Mouse (Mus musculus): ENCODE data around the gene Smarca4.
A peak's percentile ranks its signal among the peaks of the same experiment; 100 is the strongest.
"Not testable (repeated sequence)": the region's sequence is repeated elsewhere in the genome, so short reads cannot be mapped to it uniquely, and the experiment has no call there.

Gene Smarca4

GRCm38 (mm10) chr9:21662034-21662433, 46.1 kb downstream of the Smarca4 start:
- DNase-seq (ENCODE audit: low read depth, low spot score), result no peak

- DNase-seq (ENCODE audit: low read depth, low spot score), result no peak
Measured at GRCm38 (mm10) chr9:21668946-21669345, 53.0 kb downstream of the Smarca4 start.

GRCm38 (mm10) chr9:21670354-21670753, 54.4 kb downstream of the Smarca4 start:
- no peak for DNase-seq (ENCODE audit: low read depth, low spot score)

GRCm38 (mm10) chr9:21671753-21672152, 55.8 kb downstream of the Smarca4 start:
- no peak for DNase-seq (ENCODE audit: low read depth, low spot score)

- DNase-seq (ENCODE audit: low read depth, low spot score), result no peak
Measured at GRCm38 (mm10) chr9:21677706-21678105, 61.7 kb downstream of the Smarca4 start.

- DNase-seq (ENCODE audit: low read depth, low spot score), result no peak
Measured at GRCm38 (mm10) chr9:21680448-21680847, 64.5 kb downstream of the Smarca4 start.

- DNase-seq (ENCODE audit: low read depth, low spot score), result peak; percentile 30
Measured at GRCm38 (mm10) chr9:21682827-21683226, 66.9 kb downstream of the Smarca4 start.

GRCm38 (mm10) chr9:21683897-21684296, 67.9 kb downstream of the Smarca4 start:
- no peak for DNase-seq (ENCODE audit: low read depth, low spot score)

- no peak for DNase-seq (ENCODE audit: low read depth, low spot score)
Measured at GRCm38 (mm10) chr9:21688554-21688953, 72.6 kb downstream of the Smarca4 start.

GRCm38 (mm10) chr9:21690031-21690430, 74.1 kb downstream of the Smarca4 start:
- no peak for DNase-seq (ENCODE audit: low read depth, low spot score)

- peak; percentile 28 for DNase-seq (ENCODE audit: low read depth, low spot score)
Measured at GRCm38 (mm10) chr9:21691862-21692261, 75.9 kb downstream of the Smarca4 start.

GRCm38 (mm10) chr9:21692491-21692890, 76.5 kb downstream of the Smarca4 start:
- DNase-seq (ENCODE audit: low read depth, low spot score), result no peak

GRCm38 (mm10) chr9:21694071-21694470, 78.1 kb downstream of the Smarca4 start:
- no peak for DNase-seq (ENCODE audit: low read depth, low spot score)

GRCm38 (mm10) chr9:21695229-21695792, 79.3 kb downstream of the Smarca4 start:
- DNase-seq (ENCODE audit: low read depth, low spot score), result no peak

GRCm38 (mm10) chr9:21697121-21697520, 81.2 kb downstream of the Smarca4 start:
- no peak for DNase-seq (ENCODE audit: low read depth, low spot score)

- not testable (repeated sequence) for DNase-seq (ENCODE audit: low read depth, low spot score)
Measured at GRCm38 (mm10) chr9:21699280-21699679, 83.3 kb downstream of the Smarca4 start.

- no peak for DNase-seq (ENCODE audit: low read depth, low spot score)
Measured at GRCm38 (mm10) chr9:21701091-21701490, 85.1 kb downstream of the Smarca4 start.

- no peak for DNase-seq (ENCODE audit: low read depth, low spot score)
Measured at GRCm38 (mm10) chr9:21703494-21703893, 87.5 kb downstream of the Smarca4 start.

GRCm38 (mm10) chr9:21706085-21706484, 90.1 kb downstream of the Smarca4 start:
- DNase-seq (ENCODE audit: low read depth, low spot score), result no peak

- peak; percentile 45 for DNase-seq (ENCODE audit: low read depth, low spot score)
Measured at GRCm38 (mm10) chr9:21706586-21707265, 90.8 kb downstream of the Smarca4 start.

- DNase-seq (ENCODE audit: low read depth, low spot score), result no peak
Measured at GRCm38 (mm10) chr9:21709340-21709739, 93.4 kb downstream of the Smarca4 start.

- no peak for DNase-seq (ENCODE audit: low read depth, low spot score)
Measured at GRCm38 (mm10) chr9:21715298-21715697, 99.3 kb downstream of the Smarca4 start.

- DNase-seq (ENCODE audit: low read depth, low spot score), result no peak
Measured at GRCm38 (mm10) chr9:21717015-21717414, 101.0 kb downstream of the Smarca4 start.
